Mouse (Mus musculus) lung, adult 2 months (tissue): ENCODE data around the gene Slc46a1. TPM values are rescaled to one million over a fixed set of nuclear protein-coding genes. Genes with fewer than 3 reads are reported as not detected.

ENCODE experiments used
- DNase-seq: peaks from one replicate; pipeline ENCODE4 v3.0.0; 2022
- H3K4me1 ChIP-seq: fragments of 200-500 bp; 2 replicates; pipeline ENCODE4 v1.6.1; 2011; ENCODE audit warnings: low read length; ENCODE audit not compliant: control insufficient read depth, insufficient read depth
- H3K4me3 ChIP-seq: fragments of 200-500 bp; replicated peaks from 2 replicates; pipeline ENCODE3; 2011; ENCODE audit warnings: low read depth, mild to moderate bottlenecking, control low read depth, low read length; ENCODE audit errors: extremely low read depth
- CTCF ChIP-seq: fragments of 200-500 bp; IDR thresholded peaks from 2 replicates; pipeline ENCODE4 v1.5.1; 2011; ENCODE audit warnings: mild to moderate bottlenecking, low read length, control low read depth; ENCODE audit not compliant: insufficient read depth
- POLR2A ChIP-seq: fragments of 200-500 bp; IDR thresholded peaks from 2 replicates; pipeline ENCODE4 v1.6.1; 2011; ENCODE audit warnings: low read depth, mild to moderate bottlenecking, control low read depth, low read length, borderline replicate concordance; ENCODE audit errors: extremely low read depth
- WGBS: fragments of 180-500 bp; shearing (Covaris S2); methylation state at CpG from one replicate; pipeline ENCODE4 v1.1.7; 2018; 5-methylcytosine and 5-hydroxymethylcytosine counted together
- polyA plus RNA-seq: library from polyadenylated mRNA; depleted of rRNA; stranded (reverse); fragments of >200 nt; gene quantifications from 2 replicates; pipeline ENCODE4 v1.2.3, GENCODE M21; 2012

Gene Slc46a1
- polyA plus RNA-seq, 1 experiment = 19.4 TPM

- DNase-seq = no peak
- no peaks in the 10 kb centered on the region for H3K4me1 ChIP-seq
- 57% methylated on average over 11 of the region's 11 CpGs for WGBS
- TF ChIP-seq CTCF (no peak), POLR2A (no peak)
- H3K4me3 ChIP-seq = no peak overlapping the region
Observed at GRCm38 (mm10) chr11:78430195-78430878, 35.2 kb upstream of the Slc46a1 start.

GRCm38 (mm10) chr11:78431176-78431575 is 34.3 kb upstream of the Slc46a1 start:
- TF ChIP-seq POLR2A (no peak), CTCF (no peak)
- H3K4me1 ChIP-seq = peaks cover 4% of the 10 kb centered on the region; the same call in 1 of the 2 replicates
- WGBS = 81% methylated on average over 10 of the region's 10 CpGs
- no peak for DNase-seq
- no peak overlapping the region for H3K4me3 ChIP-seq

- no peak for DNase-seq
- no peak overlapping the region for H3K4me3 ChIP-seq
- peaks cover 4% of the 10 kb centered on the region; the same call in 1 of the 2 replicates for H3K4me1 ChIP-seq
- TF ChIP-seq POLR2A (no peak), CTCF (no peak)
- WGBS = 58% methylated on average over 4 of the region's 4 CpGs
Observed at GRCm38 (mm10) chr11:78434052-78434451, 31.4 kb upstream of the Slc46a1 start.

- Histone ChIP-seq H3K4me1 (peaks cover 4% of the 10 kb centered on the region; the same call in 1 of the 2 replicates), H3K4me3 (no peak overlapping the region)
- WGBS = 6% methylated on average over 19 of the region's 19 CpGs
- DNase-seq = peak; percentile 54
- no peak for TF ChIP-seq POLR2A
- peak; percentile 38 for TF ChIP-seq CTCF
Observed at GRCm38 (mm10) chr11:78435776-78436349, 29.6 kb upstream of the Slc46a1 start.

- Histone ChIP-seq H3K4me3 (no peak overlapping the region), H3K4me1 (peaks cover 4% of the 10 kb centered on the region; the same call in 1 of the 2 replicates)
- 78% methylated on average over 7 of the region's 7 CpGs for WGBS
- TF ChIP-seq CTCF (no peak), POLR2A (no peak)
- DNase-seq = no peak
Observed at GRCm38 (mm10) chr11:78437182-78437581, 28.3 kb upstream of the Slc46a1 start.

- H3K4me1 ChIP-seq = peaks cover 4% of the 10 kb centered on the region; the same call in 1 of the 2 replicates
- DNase-seq = no peak
- WGBS = 68% methylated on average over 3 of the region's 3 CpGs
- TF ChIP-seq POLR2A (no peak), CTCF (no peak)
- no peak overlapping the region for H3K4me3 ChIP-seq
Observed at GRCm38 (mm10) chr11:78438399-78438930, 27.0 kb upstream of the Slc46a1 start.

- Histone ChIP-seq H3K4me1 (no peaks in the 10 kb centered on the region), H3K4me3 (no peak overlapping the region)
- no peak for TF ChIP-seq POLR2A
- TF ChIP-seq CTCF = no peak
- 73% methylated on average over 5 of the region's 5 CpGs for WGBS
- DNase-seq = no peak
Observed at GRCm38 (mm10) chr11:78443115-78443514, 22.4 kb upstream of the Slc46a1 start.

GRCm38 (mm10) chr11:78447168-78447567 is 18.3 kb upstream of the Slc46a1 start:
- H3K4me3 ChIP-seq = no peak overlapping the region
- 63% methylated on average over 3 of the region's 3 CpGs for WGBS
- H3K4me1 ChIP-seq = no peaks in the 10 kb centered on the region
- TF ChIP-seq CTCF = no peak
- no peak for TF ChIP-seq POLR2A
- DNase-seq = no peak

- no peak for TF ChIP-seq POLR2A
- TF ChIP-seq CTCF = no peak
- DNase-seq = no peak
- Histone ChIP-seq H3K4me1 (no peaks in the 10 kb centered on the region), H3K4me3 (no peak overlapping the region)
- WGBS = 77% methylated on average over 1 of the region's 1 CpGs
Observed at GRCm38 (mm10) chr11:78448242-78448641, 17.3 kb upstream of the Slc46a1 start.

- no peak for TF ChIP-seq POLR2A
- no peak for TF ChIP-seq CTCF
- Histone ChIP-seq H3K4me3 (no peak overlapping the region), H3K4me1 (no peaks in the 10 kb centered on the region)
- WGBS = 46% methylated on average over 2 of the region's 2 CpGs
- no peak for DNase-seq
Observed at GRCm38 (mm10) chr11:78450337-78450736, 15.2 kb upstream of the Slc46a1 start.
